Mouse (Mus musculus) bone marrow, adult 2 months (tissue): ENCODE measurements around the gene Inpp4a.

Experiments used
- CTCF ChIP-seq: fragments of 200-500 bp; IDR thresholded peaks from 2 replicates; pipeline ENCODE4 v1.5.1; 2011; ENCODE audit warnings: low read length, control low read depth; ENCODE audit not compliant: control insufficient read depth, insufficient read depth
- POLR2A ChIP-seq: fragments of 200-500 bp; IDR thresholded peaks from 2 replicates; pipeline ENCODE4 v1.6.1; 2011; ENCODE audit warnings: low read depth, mild to moderate bottlenecking, control low read depth, low read length, borderline replicate concordance; ENCODE audit not compliant: control insufficient read depth

DNA sequence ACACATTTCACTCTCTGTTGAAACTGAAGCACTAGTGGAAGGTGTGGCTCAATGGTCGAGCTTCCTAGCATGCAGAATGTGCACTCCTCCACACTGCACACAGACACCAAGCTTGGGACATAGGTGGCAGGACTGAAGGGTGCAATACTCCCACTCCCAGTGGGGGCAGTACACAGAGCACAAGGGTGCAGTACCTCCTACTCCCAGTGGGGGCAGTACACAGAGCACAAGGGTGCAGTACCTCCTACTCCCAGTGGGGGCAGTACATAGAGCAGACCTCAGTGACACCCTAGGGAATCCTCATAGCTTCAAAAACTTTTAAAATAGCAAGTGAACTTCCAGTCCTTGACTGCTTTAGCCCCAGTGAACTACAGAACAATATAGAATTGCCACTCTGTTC lies 119.8 kb downstream of the Inpp4a start:
- TF ChIP-seq POLR2A (no peak), CTCF (peak; percentile 99)
